Mouse (Mus musculus) kidney, embryonic 16.5 days (tissue): ENCODE data around the gene C2cd5. TPM values are rescaled to one million over a fixed set of nuclear protein-coding genes. Genes with fewer than 3 reads are reported as not detected.
"Not testable (repeated sequence)": the region's sequence is repeated elsewhere in the genome, so short reads cannot be mapped to it uniquely, and the experiment has no call there.

Experiments
- ATAC-seq: fragments of 200-750 bp; cut with Nextera tagmentation; 2 replicates; pipeline ENCODE4 v1.8.0; 2017; ENCODE audit warnings: moderate TSS enrichment; ENCODE audit not compliant: low FRiP score, low TSS enrichment
- H3K27ac ChIP-seq: fragments of 300-500 bp; sonication (generic); 2 replicates; pipeline ENCODE4 v1.5.1; 2014; ENCODE audit warnings: low read length
- H3K27me3 ChIP-seq: fragments of 300-500 bp; sonication (generic); 2 replicates; pipeline ENCODE4 v1.6.1; 2014; ENCODE audit warnings: low read length, control low read depth, mixed read lengths; ENCODE audit not compliant: insufficient read depth
- H3K36me3 ChIP-seq: fragments of 300-500 bp; sonication (generic); 2 replicates; pipeline ENCODE4 v1.6.1; 2014; ENCODE audit warnings: low read length, control low read depth, mixed read lengths; ENCODE audit not compliant: insufficient read depth
- H3K4me1 ChIP-seq: fragments of 300-500 bp; sonication (generic); 2 replicates; pipeline ENCODE4 v1.6.1; 2014; ENCODE audit warnings: low read length, control low read depth, mixed read lengths; ENCODE audit not compliant: insufficient read depth
- H3K4me2 ChIP-seq: fragments of 300-500 bp; sonication (generic); replicated peaks from 2 replicates; pipeline ENCODE4 v1.6.1; 2014; ENCODE audit warnings: low read depth, low read length
- H3K4me3 ChIP-seq: fragments of 300-500 bp; sonication (generic); 2 replicates; pipeline ENCODE4 v1.5.1; 2014; ENCODE audit warnings: mild to moderate bottlenecking, low read length
- H3K9ac ChIP-seq: fragments of 300-500 bp; sonication (generic); replicated peaks from 2 replicates; pipeline ENCODE4 v1.6.1; 2014; ENCODE audit warnings: low read length
- H3K9me3 ChIP-seq: fragments of 300-500 bp; sonication (generic); 2 replicates; pipeline ENCODE4 v1.6.1; 2016; ENCODE audit warnings: low read length, control low read depth
- WGBS: fragments of 180-500 bp; shearing (Covaris S2); extraction: QIAGEN DNeasy Blood & Tissue Kit; methylation state at CpG from one replicate; pipeline ENCODE4 v1.1.7; 2014; 5-methylcytosine and 5-hydroxymethylcytosine counted together
- polyA plus RNA-seq: library from polyadenylated mRNA; unstranded; fragments of >200 nt; fragmentation: Nextera tagmentation; extraction: Ambion mirVana; gene quantifications from 2 replicates; pipeline ENCODE4 v1.2.1, GENCODE M21; 2015

C2cd5 gene
- polyA plus RNA-seq: 35.3 and 40.3 TPM in 2 replicates

DNA sequence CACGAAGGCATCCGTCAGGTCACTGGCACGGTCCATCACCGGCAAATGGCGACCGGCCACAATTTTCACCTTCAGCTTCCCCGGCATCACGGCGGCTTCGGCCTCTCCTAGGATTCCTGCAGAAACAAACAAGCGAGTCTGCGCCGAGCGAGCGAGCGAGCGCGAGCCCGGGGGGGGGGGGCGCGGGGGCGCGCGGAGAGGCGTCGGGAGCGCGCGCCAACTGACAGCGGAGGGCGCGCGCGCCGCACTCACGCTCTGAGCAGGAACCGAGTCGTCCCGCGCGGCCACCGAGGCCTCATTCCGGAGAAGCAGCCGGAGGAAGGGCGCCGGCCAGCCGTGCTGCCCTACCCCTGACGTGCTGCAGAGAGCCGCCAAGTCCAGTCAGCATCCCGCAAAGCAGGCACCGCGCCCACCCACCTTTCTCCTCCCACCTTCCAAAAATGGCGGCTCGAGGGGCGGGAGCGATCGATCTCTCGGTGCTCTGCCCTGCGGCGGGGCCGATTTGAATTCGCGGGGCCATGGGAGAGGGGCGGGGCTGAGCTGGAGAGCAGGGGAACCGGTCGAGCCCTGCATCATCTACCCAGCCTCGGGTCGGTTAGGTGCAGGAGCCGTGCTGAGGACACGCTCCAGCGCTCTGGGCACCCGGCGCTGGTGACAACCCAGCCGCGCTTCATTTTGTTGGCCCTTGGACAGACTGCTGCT, at the start of gene C2cd5:
Gene C2cd5 (minus strand): TSS at position 461 of the 702 bp plus-strand sequence.
- Histone ChIP-seq H3K27me3 (no peaks in the 10 kb centered on the region), H3K4me3 (peak within 1 kb of the TSS; percentile 87), H3K9ac (peak within 1 kb of the TSS; percentile 83), H3K4me2 (peak within 1 kb of the TSS; percentile 83), H3K27ac (peak within 1 kb of the TSS; percentile 90), H3K9me3 (peaks cover 6% of the 10 kb centered on the region; the same call in 1 of the 2 replicates), H3K36me3 (peaks cover 6% of the 10 kb centered on the region; the same call in 1 of the 2 replicates), H3K4me1 (no peaks in the 10 kb centered on the region)
- peak; percentile 98 for ATAC-seq
- WGBS: under 1% methylated on average over 75 of the region's 75 CpGs

DNA sequence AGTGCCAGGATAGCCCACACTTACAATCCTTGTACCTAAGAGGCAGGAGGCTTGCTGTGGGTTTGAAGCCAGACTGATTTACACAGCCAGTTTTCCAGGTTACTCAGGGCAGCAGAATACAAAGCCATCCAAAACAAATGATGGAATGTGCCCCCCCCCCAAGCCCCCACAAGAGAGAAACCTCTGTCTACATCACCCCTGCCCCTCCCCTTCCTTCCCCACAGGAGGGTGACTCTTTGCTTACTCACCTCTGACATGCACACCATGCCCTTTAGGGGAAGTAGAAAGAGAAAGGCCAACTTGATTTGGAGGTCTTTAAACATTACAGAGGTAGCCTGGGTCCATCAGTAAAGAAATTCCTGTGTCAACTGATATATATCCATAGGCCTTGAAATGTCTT, 48.9 kb upstream of the C2cd5 start:
- no peak overlapping the region for H3K27ac ChIP-seq
- ATAC-seq: no peak

DNA sequence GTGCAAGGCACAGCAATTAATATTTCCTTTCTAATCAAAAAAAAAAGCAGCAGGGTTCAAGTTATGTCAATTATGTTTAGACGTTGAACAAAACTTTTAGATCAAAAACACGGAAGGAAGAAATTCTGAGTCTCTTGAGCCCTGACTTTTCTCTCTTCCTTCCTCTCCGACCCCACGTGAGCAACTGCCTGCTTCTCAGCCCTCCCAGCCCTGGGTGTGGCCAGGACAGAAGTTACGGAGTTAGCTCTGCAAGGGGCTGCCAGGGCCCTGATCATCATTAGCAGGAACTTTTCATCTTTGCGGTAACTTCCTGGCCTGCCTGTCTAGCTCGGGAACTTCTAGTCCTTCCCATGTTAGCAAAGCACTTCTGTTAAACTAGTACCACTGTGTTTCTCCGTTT, 46.8 kb upstream of the C2cd5 start:
- H3K4me3 ChIP-seq: no peak overlapping the region
- 49% methylated on average over 8 of the region's 8 CpGs for WGBS

More for the DNA sequence above, 48.9 kb upstream of the C2cd5 start:
- Histone ChIP-seq H3K9ac (no peak overlapping the region), H3K4me1 (peaks cover 61% of the 10 kb centered on the region), H3K4me2 (no peak overlapping the region), H3K9me3 (no peaks in the 10 kb centered on the region), H3K27me3 (no peaks in the 10 kb centered on the region), H3K36me3 (no peaks in the 10 kb centered on the region), H3K4me3 (no peak overlapping the region)

DNA sequence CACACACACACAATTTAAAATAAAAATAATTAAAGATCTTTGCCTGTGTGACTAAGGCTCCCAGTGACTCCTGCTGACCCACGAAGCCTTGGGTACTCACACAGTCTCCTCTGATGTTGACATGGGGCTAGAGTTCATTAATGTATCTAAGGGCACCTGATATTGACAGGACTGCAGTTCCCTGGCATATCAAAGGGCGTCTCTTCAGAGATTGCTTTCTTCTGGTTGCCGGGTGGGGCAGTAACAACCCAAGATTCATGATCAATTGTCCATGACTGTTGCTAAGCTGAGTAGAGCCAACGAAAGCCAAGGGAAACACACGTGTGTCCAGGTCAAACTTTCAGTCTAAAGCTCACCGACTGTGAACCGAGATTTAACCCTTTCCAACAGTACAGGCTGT, 45.1 kb upstream of the C2cd5 start:
- ATAC-seq: peak; percentile 66
- no peaks in the 10 kb centered on the region for H3K27me3 ChIP-seq
- WGBS: 28% methylated on average over 7 of the region's 7 CpGs
- 0 out of 2 replicates have a peak overlapping the region, but pooled peaks have one; percentile 8 for H3K27ac ChIP-seq
- H3K4me1 ChIP-seq: peaks cover 29% of the 10 kb centered on the region
- no peak overlapping the region for H3K9ac ChIP-seq
- no peak overlapping the region for H3K4me3 ChIP-seq
- H3K4me2 ChIP-seq: no peak overlapping the region
- no peaks in the 10 kb centered on the region for H3K36me3 ChIP-seq
- H3K9me3 ChIP-seq: no peaks in the 10 kb centered on the region

More for the DNA sequence above, 46.8 kb upstream of the C2cd5 start:
- no peak overlapping the region for H3K9ac ChIP-seq
- H3K9me3 ChIP-seq: no peaks in the 10 kb centered on the region
- peaks cover 41% of the 10 kb centered on the region for H3K4me1 ChIP-seq
- H3K27ac ChIP-seq: no peak overlapping the region
- H3K36me3 ChIP-seq: no peaks in the 10 kb centered on the region
- H3K27me3 ChIP-seq: no peaks in the 10 kb centered on the region
- no peak overlapping the region for H3K4me2 ChIP-seq
- no peak for ATAC-seq

DNA sequence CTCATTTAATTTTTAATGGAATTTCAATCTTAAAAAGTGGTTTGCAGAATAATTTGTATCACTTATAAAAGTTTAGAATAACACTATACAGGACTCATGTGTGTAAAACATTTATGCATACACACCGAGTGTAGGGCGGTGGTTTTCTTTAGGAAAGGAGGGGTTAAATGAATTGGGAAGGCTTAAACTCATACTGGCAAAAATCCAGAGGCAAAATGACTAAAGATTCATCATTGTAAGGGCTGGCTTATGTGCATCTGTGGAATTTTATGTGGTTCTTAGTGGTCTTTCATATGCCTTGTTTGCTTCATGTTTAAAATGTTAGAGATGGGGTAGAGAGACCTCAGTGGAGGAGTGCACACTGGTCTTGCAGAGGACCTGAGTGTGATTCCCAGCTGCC, 44.6 kb upstream of the C2cd5 start:
- Histone ChIP-seq H3K27me3 (no peaks in the 10 kb centered on the region), H3K27ac (no peak overlapping the region)
- WGBS: 77% methylated on average over 2 of the region's 2 CpGs

DNA sequence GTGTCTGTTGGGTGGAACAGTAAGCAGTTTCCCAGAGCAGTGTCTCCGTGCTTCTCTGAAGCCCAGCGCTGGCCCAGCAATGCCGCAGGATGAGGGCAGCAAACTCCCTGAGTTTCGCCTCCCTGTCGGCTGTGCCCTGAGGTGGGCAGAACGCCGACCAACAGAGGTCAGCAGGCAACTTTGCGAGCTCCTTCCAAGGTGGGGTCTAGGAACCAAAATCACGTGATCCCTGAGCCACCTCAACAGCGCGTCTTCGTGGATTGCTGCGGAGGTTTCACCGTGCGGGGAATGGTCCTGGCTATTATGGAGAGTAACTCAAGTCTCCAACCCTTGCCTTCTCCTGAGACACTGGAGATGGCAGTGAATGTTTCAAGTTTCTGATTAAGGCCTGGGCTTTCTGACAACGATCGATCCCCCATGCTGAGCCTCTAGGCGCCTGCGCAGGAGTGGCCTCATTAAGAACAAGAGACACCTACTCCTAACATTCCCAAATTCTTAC, 43.9 kb upstream of the C2cd5 start:
- peak overlapping the region; percentile 30 for H3K4me3 ChIP-seq
- H3K4me2 ChIP-seq: peak overlapping the region; percentile 50
- no peaks in the 10 kb centered on the region for H3K9me3 ChIP-seq
- H3K9ac ChIP-seq: 0 out of 2 replicates have a peak overlapping the region, but pooled peaks have one; percentile 23
- ATAC-seq: peak; percentile 49; the same call in 1 of the 2 replicates
- no peak overlapping the region for H3K27ac ChIP-seq
- H3K4me1 ChIP-seq: peaks cover 19% of the 10 kb centered on the region
- 22% methylated on average over 19 of the region's 19 CpGs for WGBS
- H3K36me3 ChIP-seq: no peaks in the 10 kb centered on the region
- no peaks in the 10 kb centered on the region for H3K27me3 ChIP-seq

More for the DNA sequence above, 44.6 kb upstream of the C2cd5 start:
- Histone ChIP-seq H3K9me3 (no peaks in the 10 kb centered on the region), H3K4me1 (peaks cover 25% of the 10 kb centered on the region), H3K4me3 (no peak overlapping the region), H3K36me3 (no peaks in the 10 kb centered on the region), H3K4me2 (no peak overlapping the region), H3K9ac (no peak overlapping the region)
- peak; percentile 10; the same call in 1 of the 2 replicates for ATAC-seq

DNA sequence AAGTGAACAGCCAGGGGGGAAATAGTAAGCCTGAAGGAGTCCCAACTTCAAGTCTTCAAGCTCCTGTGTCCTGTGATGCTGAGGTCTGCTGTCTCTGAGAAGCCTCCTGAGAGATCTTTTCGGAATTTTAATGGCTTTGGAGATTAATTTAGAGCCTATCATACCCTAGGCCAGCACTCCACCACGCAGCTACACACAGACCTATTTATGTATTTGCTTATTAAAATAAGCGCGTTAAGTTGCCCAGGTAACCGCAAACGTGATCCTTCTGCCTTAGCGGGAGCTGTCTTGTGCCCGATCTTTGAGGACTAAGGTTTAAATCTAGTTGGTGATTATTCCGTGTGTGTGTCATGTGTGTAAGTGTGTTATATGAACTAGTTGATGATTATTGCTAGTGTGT, 43.4 kb upstream of the C2cd5 start:
- ATAC-seq: no peak
- Histone ChIP-seq H3K27ac (no peak overlapping the region), H3K4me1 (peaks cover 17% of the 10 kb centered on the region), H3K4me3 (no peak overlapping the region), H3K27me3 (no peaks in the 10 kb centered on the region), H3K9me3 (no peaks in the 10 kb centered on the region), H3K36me3 (no peaks in the 10 kb centered on the region), H3K9ac (no peak overlapping the region), H3K4me2 (peak overlapping the region; percentile 50; the same call in 1 of the 2 replicates)
- WGBS: 86% methylated on average over 9 of the region's 9 CpGs

DNA sequence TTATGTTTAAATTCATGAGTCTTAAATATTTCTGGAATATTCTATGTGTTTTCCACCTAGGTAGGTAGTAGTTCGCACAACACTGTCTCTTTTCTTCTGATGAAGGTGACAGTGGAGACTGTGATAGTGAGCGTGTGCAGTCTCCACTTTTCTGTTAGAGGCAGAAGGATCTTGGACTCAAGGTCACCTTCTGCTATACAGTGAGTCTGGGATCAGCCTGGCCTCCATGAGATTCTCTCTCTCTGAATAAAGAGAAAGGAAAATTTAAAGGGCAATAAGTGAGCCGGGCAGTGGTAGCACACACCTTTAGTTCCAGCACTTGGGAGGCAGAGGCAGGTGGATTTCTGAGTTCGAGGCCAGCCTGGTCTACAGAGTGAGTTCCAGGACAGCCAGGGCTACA, 42.9 kb upstream of the C2cd5 start:
- no peak overlapping the region for H3K4me3 ChIP-seq
- no peaks in the 10 kb centered on the region for H3K36me3 ChIP-seq
- H3K4me1 ChIP-seq: peaks cover 17% of the 10 kb centered on the region
- H3K27ac ChIP-seq: no peak overlapping the region
- no peaks in the 10 kb centered on the region for H3K27me3 ChIP-seq
- H3K4me2 ChIP-seq: no peak overlapping the region
- no peaks in the 10 kb centered on the region for H3K9me3 ChIP-seq
- WGBS: 95% methylated on average over 4 of the region's 4 CpGs
- no peak overlapping the region for H3K9ac ChIP-seq
- no peak for ATAC-seq

DNA sequence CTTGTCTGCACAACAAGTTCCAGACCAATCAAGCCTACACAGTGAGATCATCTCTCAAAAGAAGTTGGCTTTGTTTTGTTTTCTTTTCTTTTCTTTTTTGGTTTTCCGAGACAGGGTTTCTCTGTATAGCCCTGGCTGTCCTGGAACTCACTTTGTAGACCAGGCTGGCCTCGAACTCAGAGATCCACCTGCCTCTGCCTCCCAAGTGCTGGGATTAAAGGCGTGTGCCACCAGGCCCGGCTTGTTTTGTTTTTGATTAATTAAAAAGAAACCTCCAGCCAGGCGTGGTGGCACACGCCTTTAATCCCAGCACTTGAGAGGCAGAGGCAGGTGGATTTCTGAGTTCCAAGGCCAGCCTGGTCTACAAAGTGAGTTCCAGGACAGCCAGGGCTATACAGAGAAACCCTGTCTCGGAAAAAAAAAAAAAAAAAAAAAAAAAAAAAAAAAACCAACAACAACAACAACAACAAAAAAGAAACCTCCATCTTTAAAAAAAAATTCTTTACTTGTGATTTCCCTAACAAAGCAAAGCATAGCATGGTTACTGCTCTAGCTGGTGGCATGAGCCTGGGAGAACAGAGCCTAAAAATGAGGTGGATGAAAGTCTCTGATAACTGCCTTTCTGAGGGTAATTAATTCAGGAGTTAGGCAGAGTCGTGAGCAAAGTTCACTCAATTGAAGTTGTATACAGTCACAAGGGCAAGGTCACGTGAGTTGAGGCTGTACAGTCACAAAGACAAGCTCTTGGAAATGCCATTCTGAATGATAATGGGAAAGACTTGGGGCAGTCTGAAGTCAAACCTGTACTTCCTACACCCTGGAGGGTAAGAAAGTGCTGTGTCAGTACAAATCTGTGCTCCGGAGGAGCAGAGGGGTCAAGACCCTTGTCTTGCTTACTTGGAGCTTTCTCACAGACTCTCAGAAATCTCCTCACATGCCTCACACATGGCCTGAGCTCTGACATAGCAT, 42.0 kb upstream of the C2cd5 start:
- H3K27ac ChIP-seq, H3K27me3 ChIP-seq, H3K4me3 ChIP-seq, H3K9ac ChIP-seq, ATAC-seq, H3K4me2 ChIP-seq, H3K36me3 ChIP-seq, H3K9me3 ChIP-seq: not testable (repeated sequence)
- H3K4me1 ChIP-seq: peaks cover 17% of the 10 kb centered on the region
- 71% methylated on average over 10 of the region's 10 CpGs for WGBS
